Mouse (Mus musculus): ENCODE measurements around the gene Tff1.
A peak's percentile ranks its signal among the peaks of the same experiment; 100 is the strongest.

The Tff1 gene

DNA sequence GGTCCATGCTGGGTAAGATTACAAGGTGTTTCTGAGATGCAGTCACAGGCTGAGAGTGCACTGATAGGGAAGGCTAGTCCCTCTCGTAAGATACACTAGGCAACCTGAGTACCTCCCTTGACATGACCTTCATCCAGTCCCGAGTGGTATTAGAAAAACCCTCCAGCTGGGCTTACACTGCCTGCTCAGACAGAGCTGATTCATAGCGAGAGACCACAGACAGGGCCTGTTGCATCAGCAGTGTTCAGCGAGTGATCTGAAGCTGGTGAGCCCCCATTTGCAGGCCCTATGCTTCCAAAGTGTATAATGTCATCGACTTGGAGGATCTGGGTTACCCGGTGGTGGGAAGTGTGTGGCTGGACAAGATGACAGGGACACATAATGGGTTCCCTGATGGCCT is at the start of gene Tff1:
TSS of gene Tff1 (minus strand) at position 151 of the 400 bp plus-strand sequence.
- no peak for DNase-seq (ENCODE audit: low spot score)

DNA sequence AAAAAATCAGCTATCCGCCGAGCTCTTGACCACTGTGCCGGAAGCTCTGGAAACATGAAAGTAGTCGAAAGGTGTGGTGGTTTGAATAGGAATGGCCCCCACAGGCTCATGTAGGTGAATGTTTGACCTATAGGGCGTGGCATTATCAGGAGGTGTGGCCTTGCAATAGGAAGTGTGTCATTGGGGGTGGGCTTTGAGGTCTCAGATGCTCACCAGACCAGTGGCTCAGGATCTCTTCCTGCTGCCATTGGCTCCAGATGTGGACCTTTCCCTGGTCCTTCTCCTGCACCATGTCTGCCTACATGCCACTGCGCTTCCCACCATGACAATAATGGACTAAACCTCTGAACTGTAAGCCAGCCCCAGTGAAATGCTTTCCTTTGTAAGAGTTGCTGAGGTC is 46.8 kb upstream of the Tff1 start:
- DNase-seq (ENCODE audit: low spot score): no peak

GRCm38 (mm10) chr17:31210299-31210698 is 45.2 kb upstream of the Tff1 start:
- DNase-seq (ENCODE audit: low spot score): no peak

DNA sequence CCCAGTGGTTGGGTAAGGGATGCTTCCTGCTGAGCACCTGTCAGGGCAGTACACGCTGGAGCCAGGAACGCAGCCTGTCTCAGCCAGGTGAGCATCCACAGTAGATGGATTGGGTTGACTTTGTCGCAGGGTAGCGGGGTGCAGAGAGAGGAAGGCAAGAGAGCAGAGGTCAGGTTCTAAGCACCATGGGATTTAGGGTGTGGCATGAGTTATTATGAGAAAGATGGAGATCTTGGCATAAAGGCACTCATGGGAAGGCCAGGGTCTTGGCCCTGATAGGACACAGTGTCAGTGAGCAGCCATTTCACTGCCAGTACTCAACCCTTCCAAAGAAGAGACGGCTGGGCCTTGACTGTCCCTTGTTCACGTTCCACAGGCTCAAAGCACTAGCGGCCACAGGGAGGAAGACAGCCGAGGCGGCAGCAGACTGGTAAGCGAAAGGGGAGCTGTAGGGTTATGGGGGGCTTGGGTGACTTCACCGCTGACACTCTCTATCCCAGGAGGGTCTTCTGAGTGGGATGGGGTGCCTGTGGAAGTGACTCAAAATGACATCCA is 44.4 kb upstream of the Tff1 start:
- no peak for DNase-seq (ENCODE audit: low spot score)

DNA sequence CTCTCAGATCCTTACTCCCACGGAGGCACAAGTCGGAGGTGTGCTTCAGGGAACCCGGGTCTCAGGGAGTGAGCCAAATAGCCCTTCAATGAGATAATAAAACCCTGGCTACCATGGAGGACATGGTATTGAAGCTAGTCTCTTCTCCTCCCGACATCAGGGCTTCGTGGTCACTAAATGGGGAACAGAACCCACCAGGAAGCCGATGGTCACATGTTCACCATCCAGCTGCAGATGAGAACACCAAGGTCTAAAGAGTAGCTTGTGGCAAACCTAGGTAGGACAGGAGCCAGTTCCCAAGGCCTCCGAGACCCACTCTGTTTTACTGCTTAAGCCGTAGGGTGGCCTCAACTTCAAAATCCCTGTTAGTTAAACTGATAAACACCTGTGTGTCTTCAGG is 43.6 kb upstream of the Tff1 start:
- DNase-seq (ENCODE audit: low spot score): no peak

DNA sequence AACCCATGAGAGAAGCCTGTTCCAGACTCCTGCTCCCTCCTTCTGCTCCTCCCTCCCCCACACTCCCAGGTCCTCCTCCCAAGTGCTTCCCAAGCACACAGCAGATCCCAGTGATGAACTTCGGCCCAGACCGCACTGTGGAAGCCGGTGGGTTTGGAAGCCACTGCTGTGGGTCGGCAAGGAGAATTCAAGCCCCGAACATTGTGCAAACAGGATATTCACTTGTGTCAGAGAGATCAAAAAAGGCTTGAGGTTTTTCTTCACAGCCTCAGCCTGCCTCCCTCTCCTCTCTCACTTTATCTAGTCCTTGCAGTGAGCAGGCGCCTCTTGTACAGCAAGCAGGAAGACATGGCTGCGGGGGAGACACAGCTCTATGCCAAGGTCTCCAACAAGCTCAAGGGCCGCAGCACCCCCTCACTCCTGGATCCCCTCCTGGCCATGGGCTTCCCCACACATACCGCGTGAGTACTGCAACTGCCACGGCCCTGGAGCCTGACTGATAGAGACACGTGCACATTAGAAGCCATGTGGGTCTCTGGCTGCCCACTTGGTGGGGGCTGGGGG is 42.8 kb upstream of the Tff1 start, which contains the start of gene Ubash3a:
TSS of gene Ubash3a (plus strand) at position 103 of the 564 bp plus-strand sequence.
- DNase-seq (ENCODE audit: low spot score): peak; percentile 33

- no peak for DNase-seq (ENCODE audit: low spot score)
Measured at GRCm38 (mm10) chr17:31198877-31199276, 33.8 kb upstream of the Tff1 start, which contains the start of gene Tmprss3. Tmprss3 (minus strand) TSS chr17:31198977.

GRCm38 (mm10) chr17:31196283-31196682 is 31.2 kb upstream of the Tff1 start:
- DNase-seq (ENCODE audit: low spot score): no peak

DNA sequence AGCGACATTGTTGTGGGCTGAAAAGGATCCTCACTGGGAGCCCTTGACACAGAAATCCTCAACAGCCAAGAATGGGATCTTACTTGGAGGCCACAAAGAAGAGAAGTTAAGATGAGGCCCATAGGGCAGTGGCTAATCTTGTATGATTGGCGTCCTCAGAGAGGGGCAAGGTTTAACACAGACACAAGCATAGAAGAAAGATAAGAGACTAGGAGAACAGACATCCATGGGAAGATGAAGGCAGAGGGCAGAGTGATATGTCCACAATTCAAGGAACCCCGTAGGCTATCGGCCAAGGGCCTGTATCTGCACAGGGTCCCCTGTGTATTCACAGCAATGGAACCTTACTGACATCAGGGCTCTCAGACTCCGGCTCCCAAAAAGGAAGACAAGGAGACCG is 30.1 kb upstream of the Tff1 start:
- DNase-seq (ENCODE audit: low spot score): no peak

GRCm38 (mm10) chr17:31193360-31193759 is 28.3 kb upstream of the Tff1 start:
- DNase-seq (ENCODE audit: low spot score): no peak

GRCm38 (mm10) chr17:31192663-31193062 is 27.6 kb upstream of the Tff1 start:
- DNase-seq (ENCODE audit: low spot score): no peak

GRCm38 (mm10) chr17:31191825-31192224 is 26.7 kb upstream of the Tff1 start:
- DNase-seq (ENCODE audit: low spot score): no peak

DNA sequence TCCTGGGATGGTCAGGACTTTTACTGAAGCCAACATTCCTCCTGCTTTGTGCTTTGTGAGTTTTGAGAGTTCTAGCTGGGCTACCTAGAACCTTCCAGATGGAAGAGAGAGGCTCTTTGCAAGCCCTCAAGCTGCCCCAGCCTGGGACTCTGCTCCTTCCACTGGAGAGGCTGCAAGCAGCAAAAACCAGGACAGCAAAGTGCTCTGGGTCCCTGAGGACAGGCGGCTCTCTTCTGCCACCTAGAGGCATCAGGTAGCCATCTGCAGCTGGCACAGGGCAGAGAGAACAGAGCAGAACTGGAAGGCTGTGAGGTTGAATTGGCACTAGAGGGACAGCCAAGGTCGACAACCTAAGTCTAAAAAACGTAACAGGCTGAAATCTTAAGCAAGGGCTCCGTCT is 22.3 kb upstream of the Tff1 start:
- DNase-seq (ENCODE audit: low spot score): peak; percentile 29

- DNase-seq (ENCODE audit: low spot score): no peak
Measured at GRCm38 (mm10) chr17:31184269-31184990, 19.4 kb upstream of the Tff1 start.

DNA sequence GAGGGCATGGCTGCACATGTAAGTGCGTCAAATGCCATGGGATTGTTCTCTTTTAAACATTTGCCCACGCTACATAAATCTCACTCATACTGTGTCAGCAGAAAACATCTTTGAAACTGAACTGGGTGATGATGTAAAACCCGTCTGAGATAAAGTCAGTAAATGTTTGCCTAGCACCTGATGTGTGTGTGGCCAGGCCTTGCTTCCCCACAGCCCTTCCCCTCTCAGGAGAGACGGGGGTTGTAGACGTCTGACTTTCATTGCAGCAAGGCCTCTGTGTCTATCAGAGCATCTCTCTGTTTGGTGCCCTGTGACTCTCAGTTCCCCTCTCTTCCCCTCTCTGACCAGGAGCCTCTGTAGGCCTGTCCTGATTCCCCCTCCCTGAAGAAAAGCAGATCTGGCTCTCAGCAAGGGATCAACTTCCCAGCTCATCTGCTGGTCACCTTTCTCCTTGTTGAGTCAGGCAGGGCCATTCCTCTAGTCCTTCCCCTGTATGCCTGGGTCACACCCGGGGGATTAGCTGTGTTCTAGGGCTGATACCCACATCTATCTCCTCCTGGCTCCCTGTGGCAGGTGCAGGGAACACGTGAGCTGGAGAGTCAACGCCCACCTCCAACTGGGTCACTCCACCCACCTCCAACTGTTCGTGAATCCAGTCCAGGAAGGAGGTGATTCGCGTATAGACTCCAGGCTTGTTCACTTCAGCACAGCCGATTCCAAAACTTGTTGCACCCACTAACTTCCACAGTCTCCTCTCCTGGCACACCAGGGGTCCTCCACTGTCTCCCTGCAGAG is 18.3 kb upstream of the Tff1 start:
- no peak for DNase-seq (ENCODE audit: low spot score)

DNA sequence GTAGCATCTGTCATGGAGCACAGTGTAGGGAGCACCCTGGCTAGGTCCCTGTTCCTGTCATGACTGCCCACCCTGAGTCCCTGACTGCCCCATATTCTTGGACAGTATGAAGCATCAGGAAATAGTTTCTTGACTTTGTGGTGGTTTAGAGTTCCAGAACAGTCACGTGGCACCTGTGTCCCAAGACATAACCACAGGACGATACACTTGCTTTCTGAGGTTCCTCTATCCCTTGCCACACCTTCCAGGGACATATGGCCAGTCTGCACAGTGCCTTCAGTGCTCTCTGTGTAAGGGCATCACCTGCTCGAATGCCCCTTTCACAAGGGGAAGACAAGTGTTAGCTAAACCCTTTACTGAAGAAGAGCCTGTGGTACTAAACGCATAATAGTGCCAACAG is 16.4 kb upstream of the Tff1 start:
- DNase-seq (ENCODE audit: low spot score): no peak

- no peak for DNase-seq (ENCODE audit: low spot score)
Measured at GRCm38 (mm10) chr17:31176321-31176720, 11.2 kb upstream of the Tff1 start.

DNA sequence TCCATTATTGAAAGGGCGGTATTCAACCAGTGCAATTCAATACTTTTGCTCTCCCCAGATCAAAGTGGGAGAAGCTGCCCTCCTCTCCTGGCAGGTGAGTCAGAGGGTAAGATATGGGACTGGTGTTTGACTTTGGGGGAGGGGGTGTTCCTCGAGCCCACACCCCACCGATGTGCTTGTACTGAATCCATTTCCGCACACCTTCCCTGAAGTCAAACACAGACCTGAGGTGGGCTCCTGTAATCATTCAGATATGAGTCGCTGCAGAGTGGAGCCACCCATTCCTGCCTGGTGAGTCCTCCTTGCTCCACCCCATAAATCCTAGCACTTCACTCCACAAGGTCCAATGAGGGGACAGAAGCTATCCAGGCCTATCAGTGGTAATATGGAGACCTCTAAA is 4.7 kb upstream of the Tff1 start:
- DNase-seq (ENCODE audit: low spot score): no peak

DNA sequence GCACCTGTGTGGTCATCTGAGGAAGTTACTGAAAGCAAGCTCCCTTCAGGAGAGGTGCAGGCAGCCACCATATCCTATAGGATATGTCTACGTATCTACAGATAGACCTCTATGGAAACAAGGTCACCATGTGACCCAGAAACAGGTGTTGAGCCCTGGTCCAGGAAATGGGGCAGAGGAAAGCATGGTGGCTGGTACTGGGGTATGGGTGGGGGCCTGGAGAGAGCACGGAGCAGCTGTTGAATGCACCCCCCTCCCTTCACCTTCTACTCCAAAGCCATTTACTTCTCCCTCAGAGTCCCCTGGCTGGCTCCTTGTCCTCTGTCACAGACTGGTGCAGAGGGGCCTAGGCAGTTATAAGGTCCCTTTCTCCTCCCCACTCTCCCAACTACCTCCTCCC is 1.3 kb downstream of the Tff1 start:
- no peak for DNase-seq (ENCODE audit: low spot score)

DNA sequence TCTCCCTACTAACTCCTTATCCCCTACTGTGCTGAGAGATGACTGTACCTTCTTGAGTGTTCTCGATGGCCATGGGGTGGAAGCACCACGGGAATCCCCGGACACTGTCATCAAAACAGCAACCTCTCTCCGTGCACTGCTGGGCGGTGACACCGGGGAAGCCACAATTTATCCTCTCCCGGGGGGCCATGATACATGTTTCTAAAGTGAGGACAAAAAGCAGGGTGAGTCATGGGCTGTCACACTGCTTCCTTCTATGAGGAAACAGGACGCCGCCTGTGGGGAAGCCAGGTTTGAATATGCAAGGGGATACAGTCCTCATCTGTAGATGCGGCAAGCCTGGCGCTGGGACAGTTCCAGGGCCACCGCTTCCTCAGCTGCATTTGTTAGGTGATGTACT is 2.5 kb downstream of the Tff1 start:
- no peak for DNase-seq (ENCODE audit: low spot score)

DNA sequence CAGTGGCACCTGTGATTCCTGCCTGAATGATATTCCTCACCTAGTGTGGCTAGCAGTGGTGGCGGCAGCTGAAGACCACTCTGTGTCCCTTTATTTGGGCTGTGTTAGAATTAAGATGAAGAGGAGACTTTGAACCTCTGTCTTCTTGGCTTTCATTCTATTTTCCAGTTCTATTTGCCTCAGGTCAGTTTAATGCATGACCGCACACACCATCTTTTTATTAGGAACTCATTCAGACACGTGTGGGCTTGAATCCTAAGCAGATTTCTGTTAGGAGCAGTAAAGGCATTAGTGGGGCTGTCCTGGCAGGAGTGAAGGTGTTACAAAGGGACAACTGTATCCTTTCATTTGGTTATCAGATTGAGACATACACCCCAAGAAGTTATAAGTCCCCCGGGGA is 4.8 kb downstream of the Tff1 start:
- DNase-seq (ENCODE audit: low spot score): no peak

- no peak for DNase-seq (ENCODE audit: low spot score)
Measured at GRCm38 (mm10) chr17:31157921-31158320, 7.2 kb downstream of the Tff1 start.

DNA sequence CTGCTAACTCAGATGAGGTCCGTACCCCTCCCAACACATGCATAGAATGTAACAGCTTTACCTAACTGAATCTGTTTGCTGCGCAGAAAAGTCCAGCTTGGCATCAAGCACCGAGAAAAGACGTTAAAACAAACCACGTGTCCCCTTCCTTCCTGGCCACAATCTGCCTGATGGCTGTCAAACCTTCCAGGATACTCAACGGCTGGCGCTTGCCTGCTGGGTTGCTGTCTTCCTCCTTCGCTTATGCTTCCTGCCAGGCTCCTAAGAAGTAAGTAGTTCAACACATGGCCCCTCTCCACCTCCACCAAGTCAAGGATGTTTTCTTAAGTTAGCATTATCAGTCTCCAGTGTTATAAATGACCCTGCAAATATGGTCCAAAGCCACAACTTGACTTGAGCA is 11.3 kb downstream of the Tff1 start:
- no peak for DNase-seq (ENCODE audit: low spot score)

Measured in spleen, adult 12 weeks (tissue).